Mouse (Mus musculus) heart, postnatal 4 days (tissue): ENCODE data around the gene Marveld1. TPM values are rescaled to one million over a fixed set of nuclear protein-coding genes. Genes with fewer than 3 reads are reported as not detected.
A peak's percentile ranks its signal among the peaks of the same experiment; 100 is the strongest.

Source experiments
- DNase-seq: peaks from one replicate; pipeline ENCODE4 v3.0.0; 2021
- total RNA-seq, 2 experiments: library from RNA; stranded (reverse); gene quantifications; 2 replicates each; pipeline ENCODE4 v1.2.3; 2021

Gene Marveld1
- total RNA-seq, 2 experiments from 2014 or later = 37.3 to 40.7 TPM

GRCm38 (mm10) chr19:42176841-42177240 is 29.6 kb downstream of the Marveld1 start:
- DNase-seq = no peak

GRCm38 (mm10) chr19:42177461-42177860 is 30.3 kb downstream of the Marveld1 start:
- no peak for DNase-seq

GRCm38 (mm10) chr19:42179356-42179755 is 32.2 kb downstream of the Marveld1 start:
- no peak for DNase-seq

GRCm38 (mm10) chr19:42182673-42183072 is 35.5 kb downstream of the Marveld1 start:
- DNase-seq = peak; percentile 32

DNA sequence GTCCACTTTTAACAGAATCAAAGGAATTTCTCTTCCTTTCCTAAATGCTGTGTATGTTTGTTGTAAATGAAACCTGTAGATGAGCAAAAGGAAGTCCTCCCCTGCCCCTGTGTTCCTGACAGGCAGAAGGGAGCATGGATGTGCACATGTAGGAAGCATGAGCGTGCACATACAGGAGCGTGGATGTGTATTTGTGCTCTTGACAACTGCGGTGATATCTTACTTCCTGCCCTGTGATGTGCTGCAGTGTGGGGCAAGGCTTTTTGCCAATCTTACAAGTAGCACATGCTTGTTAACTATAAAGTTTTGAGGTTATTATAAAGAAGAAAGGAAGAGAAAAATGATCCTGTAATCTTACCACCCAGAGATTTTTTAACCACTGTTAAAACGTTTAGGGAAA is 42.5 kb downstream of the Marveld1 start:
- no peak for DNase-seq

DNA sequence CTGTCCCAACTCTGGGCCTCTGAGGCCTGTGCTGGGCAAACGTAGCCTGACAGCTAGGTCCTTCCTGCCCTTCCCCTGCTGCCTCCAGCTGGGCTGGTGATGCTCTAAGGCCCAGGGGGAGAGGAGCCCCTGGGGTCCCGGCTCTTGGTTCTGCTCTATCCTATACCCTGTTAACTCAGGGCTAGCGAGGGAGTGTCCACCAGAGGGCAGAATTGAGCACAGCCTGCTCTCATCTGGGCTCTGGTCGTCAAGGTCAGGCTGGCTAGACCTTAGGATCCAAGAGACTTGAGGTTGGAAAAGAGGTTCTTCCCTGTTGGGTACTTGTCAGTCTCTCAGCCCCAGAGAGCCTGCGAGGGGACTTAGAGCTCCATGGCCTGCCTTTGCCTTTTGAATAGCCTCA is 43.3 kb downstream of the Marveld1 start:
- DNase-seq = peak; percentile 77

DNA sequence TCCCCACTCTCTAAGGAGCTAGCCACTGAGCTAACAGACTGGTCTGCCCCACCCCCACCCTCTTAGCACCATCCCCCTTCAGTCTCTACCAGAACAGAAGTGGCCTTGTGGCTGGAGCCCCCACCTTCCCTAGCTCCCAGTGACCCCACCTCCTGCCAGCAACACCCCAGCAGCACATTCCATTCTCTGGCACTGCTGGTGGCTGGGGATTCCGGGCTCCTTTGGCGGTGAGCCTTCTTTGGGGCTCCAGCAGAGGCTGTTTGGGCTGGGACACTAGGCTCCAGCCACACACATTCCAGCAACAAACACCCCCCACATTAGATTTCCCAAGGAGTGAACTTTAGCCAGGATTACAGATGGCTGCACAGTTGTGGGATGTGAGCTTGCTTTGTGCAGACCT is 46.1 kb downstream of the Marveld1 start:
- peak; percentile 25 for DNase-seq

DNA sequence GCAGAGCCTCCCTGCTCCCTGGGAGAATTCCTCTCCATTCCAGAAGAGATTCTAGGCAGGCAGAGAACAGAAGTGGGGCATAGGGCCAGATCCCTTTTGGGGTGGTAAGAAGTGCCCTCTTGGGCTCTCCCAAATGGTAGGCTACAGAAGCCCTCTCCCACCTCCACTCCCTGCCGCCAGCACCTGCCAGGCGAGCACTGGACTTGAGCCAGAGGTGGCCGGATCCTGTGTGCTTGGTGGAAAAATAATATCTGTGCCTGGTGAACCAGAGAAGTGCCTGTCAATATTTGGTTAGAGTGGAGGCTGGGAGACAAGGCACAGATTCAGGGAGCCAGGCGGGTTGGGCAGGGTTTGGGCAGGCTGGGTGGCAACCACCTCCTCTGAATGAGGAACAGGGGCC is 49.2 kb downstream of the Marveld1 start:
- DNase-seq = no peak

GRCm38 (mm10) chr19:42197066-42197465 is 49.9 kb downstream of the Marveld1 start:
- no peak for DNase-seq

DNA sequence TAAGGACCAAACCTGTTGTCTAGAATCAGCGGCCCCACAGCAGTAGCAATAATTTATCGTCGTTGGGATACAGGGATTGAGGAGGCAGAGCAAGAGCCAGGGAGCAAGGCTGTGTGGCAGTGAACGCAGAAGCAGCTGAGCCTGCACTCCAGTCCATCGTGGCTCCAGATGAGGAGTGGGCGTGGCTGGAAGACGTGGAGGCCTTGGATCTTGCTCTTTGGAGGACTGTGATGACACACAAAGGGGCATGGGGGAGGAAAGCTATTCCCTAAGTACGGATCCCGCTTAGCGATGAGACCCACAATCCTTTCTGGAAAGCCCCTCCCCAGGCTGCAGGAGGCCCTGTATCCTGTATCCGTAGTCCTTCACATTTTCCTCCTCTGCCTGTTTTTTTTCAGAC is 50.8 kb downstream of the Marveld1 start:
- no peak for DNase-seq

Other genes with a start within 250 kb of the Marveld1 start
- 100 to 1,000 TPM; 150 to 162 TPM for gene Pgam1, start 235.5 kb upstream of the Marveld1 start, total RNA-seq
- gene Exosc1, start 214.0 kb upstream of the Marveld1 start, total RNA-seq = 10 to 100 TPM; 18.0 to 18.2 TPM
- gene Zdhhc16, start 213.9 kb upstream of the Marveld1 start, total RNA-seq = 10 to 100 TPM; 30.7 to 31.7 TPM
- 10 to 100 TPM; 19.3 to 20.1 TPM for gene Mms19, start 166.2 kb upstream of the Marveld1 start, total RNA-seq
- gene Ubtd1, start 165.6 kb upstream of the Marveld1 start, total RNA-seq = 10 to 100 TPM; 26.4 to 28.3 TPM
- under 1 TPM in 1 of 2 experiments, not detected in 1; 0.25 TPM for gene Ankrd2, start 111.4 kb upstream of the Marveld1 start, total RNA-seq
- gene Hoga1, start 101.8 kb upstream of the Marveld1 start, total RNA-seq = 1 to 10 TPM; 2.5 to 2.8 TPM
- under 1 TPM; 0.26 to 0.50 TPM for gene 4933411K16Rik, start 95.2 kb upstream of the Marveld1 start, total RNA-seq
- 10 to 100 TPM in 1 of 2 experiments, 1 to 10 TPM in 1; 8.8 to 10.6 TPM for gene Morn4, start 61.0 kb upstream of the Marveld1 start, total RNA-seq
- gene Pi4k2a, start 56.9 kb upstream of the Marveld1 start, total RNA-seq = 10 to 100 TPM; 16.7 to 19.5 TPM
- gene Avpi1, start 18.3 kb upstream of the Marveld1 start, total RNA-seq = 10 to 100 TPM; 17.9 to 19.5 TPM
- 10 to 100 TPM; 28.4 to 32.4 TPM for gene Zfyve27, start 16.6 kb downstream of the Marveld1 start, total RNA-seq
- gene Sfrp5, start 54.9 kb downstream of the Marveld1 start, total RNA-seq = 1 to 10 TPM in 1 of 2 experiments, under 1 TPM in 1; 0.54 to 1.3 TPM
- under 1 TPM; 0.45 to 0.54 TPM for gene Golga7b, start 100.2 kb downstream of the Marveld1 start, total RNA-seq